ENCODE assay signal across 16 mouse cellular contexts in the genomic region with DNA sequence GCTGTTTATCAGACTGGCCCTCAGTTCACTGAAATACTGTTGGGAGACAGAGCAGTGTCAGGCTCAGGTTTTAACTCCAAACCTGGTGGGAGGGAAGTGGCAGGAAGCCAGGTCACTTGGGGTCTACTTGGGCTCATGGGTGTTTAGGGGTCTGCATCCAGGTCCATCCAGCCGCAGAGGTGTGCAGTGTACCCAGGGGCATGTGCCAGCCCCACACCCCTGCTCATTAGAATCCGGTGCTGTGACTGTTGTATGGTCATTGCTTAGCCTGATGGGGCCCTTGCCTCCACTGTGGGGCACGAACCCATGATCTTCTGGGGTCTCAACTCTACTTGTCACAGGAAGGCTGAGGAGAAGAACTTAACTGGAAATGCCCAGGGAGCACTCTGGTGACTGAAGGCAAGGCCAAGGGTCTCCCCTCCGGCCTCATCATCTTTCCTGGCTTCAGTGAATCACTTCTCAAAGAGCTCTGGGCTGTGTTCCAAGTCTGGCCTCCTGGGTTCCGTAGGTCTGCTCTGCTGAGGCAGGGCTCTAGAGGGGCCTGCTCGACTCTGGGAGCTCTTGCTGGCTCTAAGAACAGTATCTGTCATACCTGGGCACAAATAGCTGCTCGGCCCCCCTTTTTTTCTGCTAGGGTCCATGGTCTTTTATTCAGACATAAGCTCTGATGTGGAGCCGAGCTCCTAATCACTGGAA. TPM values are rescaled to one million over a fixed set of nuclear protein-coding genes. Genes with fewer than 3 reads are reported as not detected.
DNase-seq lines count a peak whose midpoint lies in the region; ATAC-seq and TF ChIP-seq lines count a peak whose summit lies in the region.
"Had no signal": no experiment of that assay in that cellular context is flagged by ENCODE, and none has a peak within 500 bp of the region (broad histone marks: within the 10 kb centered on the region; RNA-seq: fewer than 3 reads in every experiment).

No protein-coding gene starts in this region.

- H3K9ac ChIP-seq in forebrain, embryonic 14.5 days (ENCODE audit: low read length) = no peak overlapping the region
- H3K9ac ChIP-seq in forebrain, embryonic 12.5 days = no peak overlapping the region
- no peak overlapping the region for H3K9ac ChIP-seq in kidney, postnatal 0 days (ENCODE audit: low read depth, low read length)
- H3K9ac ChIP-seq: forebrain, postnatal 0 days; heart, embryonic 15.5 days; neural tube, embryonic 12.5 days had no signal

- no peak overlapping the region for H3K4me3 ChIP-seq in forebrain, embryonic 14.5 days (ENCODE audit: low read depth, low read length)
- H3K4me3 ChIP-seq in forebrain, embryonic 12.5 days (replicated peaks) = no peak overlapping the region
- H3K4me3 ChIP-seq in kidney, postnatal 0 days (replicated peaks; ENCODE audit: low read depth, low read length) = no peak overlapping the region
- H3K4me3 ChIP-seq: heart, embryonic 15.5 days; neural tube, embryonic 12.5 days had no signal

- no peaks in the 10 kb centered on the region for H3K4me1 ChIP-seq in forebrain, embryonic 14.5 days (ENCODE audit: control insufficient read depth, insufficient read depth, low read length)
- no peaks in the 10 kb centered on the region for H3K4me1 ChIP-seq in forebrain, embryonic 12.5 days
- H3K4me1 ChIP-seq in kidney, postnatal 0 days (replicated peaks; ENCODE audit: insufficient read depth, low read length) = no peaks in the 10 kb centered on the region
- H3K4me1 ChIP-seq: neural tube, embryonic 12.5 days had no signal

- DNase-seq in forebrain, embryonic 14.5 days (ENCODE audit: low spot score) = peak; percentile 65
- peak; percentile 46 for DNase-seq in kidney, postnatal 0 days (ENCODE audit: low spot score)
- DNase-seq in kidney, adult 8-10 months = no peak
- DNase-seq in Muller cell, postnatal 12 days (ENCODE audit: inconsistent ontology term) = peak; percentile 37
- DNase-seq in cerebellum, adult 9-10 months = peak; percentile 57
- DNase-seq in right cerebral cortex, adult 18-20 months = no peak
- DNase-seq: forebrain, postnatal 0 days; thymus, adult 18-20 months had no signal

- 67% methylated on average over 8 of the region's 8 CpGs for WGBS in forebrain, embryonic 14.5 days
- 84% methylated on average over 8 of the region's 8 CpGs for WGBS in forebrain, embryonic 12.5 days
- WGBS in kidney, postnatal 0 days = 63% methylated on average over 8 of the region's 8 CpGs

- TF ChIP-seq CTCF in kidney, postnatal 0 days (IDR thresholded peaks at IDR 0.05; ENCODE audit: low read depth) = no peak

- ATAC-seq in forebrain, embryonic 14.5 days = no peak
- no peak for ATAC-seq in forebrain, embryonic 12.5 days (ENCODE audit: low FRiP score)
- no peak for ATAC-seq in kidney, postnatal 0 days (replicated peaks; ENCODE audit: low FRiP score, low read depth)
- no peak for ATAC-seq in megakaryocyte, adult 5-6 weeks (ENCODE audit: poor library complexity, severe bottlenecking)
- ATAC-seq: forebrain, postnatal 0 days had no signal

- no peak overlapping the region for H3K27ac ChIP-seq in forebrain, embryonic 14.5 days (ENCODE audit: low read depth, low read length)
- no peak overlapping the region for H3K27ac ChIP-seq in forebrain, embryonic 12.5 days
- H3K27ac ChIP-seq in kidney, postnatal 0 days = no peak overlapping the region
- H3K27ac ChIP-seq: heart, embryonic 15.5 days; macrophage; neural tube, embryonic 12.5 days had no signal

- H3K4me2 ChIP-seq in forebrain, embryonic 14.5 days (ENCODE audit: low read length) = no peak overlapping the region
- no peak overlapping the region for H3K4me2 ChIP-seq in forebrain, embryonic 12.5 days
- H3K4me2 ChIP-seq in kidney, postnatal 0 days (ENCODE audit: low read length) = no peak overlapping the region
- H3K4me2 ChIP-seq: heart, embryonic 15.5 days; neural tube, embryonic 12.5 days had no signal

- H3K36me3 ChIP-seq in forebrain, embryonic 14.5 days (ENCODE audit: control insufficient read depth, insufficient read depth, low read length) = no peaks in the 10 kb centered on the region
- H3K36me3 ChIP-seq in forebrain, embryonic 12.5 days (replicated peaks) = no peaks in the 10 kb centered on the region
- H3K36me3 ChIP-seq in kidney, postnatal 0 days (ENCODE audit: insufficient read depth, low read length) = no peaks in the 10 kb centered on the region
- H3K36me3 ChIP-seq: heart, embryonic 15.5 days; neural tube, embryonic 12.5 days had no signal

- no peaks in the 10 kb centered on the region for H3K9me3 ChIP-seq in forebrain, embryonic 14.5 days (replicated peaks; ENCODE audit: control insufficient read depth, low read length)
- no peaks in the 10 kb centered on the region for H3K9me3 ChIP-seq in forebrain, embryonic 12.5 days
- H3K9me3 ChIP-seq in kidney, postnatal 0 days (replicated peaks; ENCODE audit: low read length) = no peaks in the 10 kb centered on the region
- H3K9me3 ChIP-seq: heart, embryonic 15.5 days; neural tube, embryonic 12.5 days had no signal

- H3K27me3 ChIP-seq in forebrain, embryonic 14.5 days (replicated peaks; ENCODE audit: control insufficient read depth, insufficient read depth, low read length) = no peaks in the 10 kb centered on the region
- no peaks in the 10 kb centered on the region for H3K27me3 ChIP-seq in forebrain, embryonic 12.5 days
- no peaks in the 10 kb centered on the region for H3K27me3 ChIP-seq in kidney, postnatal 0 days (ENCODE audit: insufficient read depth, low read length)
- H3K27me3 ChIP-seq: CH12.LX; heart, embryonic 15.5 days; neural tube, embryonic 12.5 days had no signal

RNA-seq across cellular contexts. Expression of a gene that starts 14.1 kb away (rescaled TPM):
- polyA plus RNA-seq in forebrain, embryonic 14.5 days (2014; fragmentation: Nextera tagmentation; extraction: Ambion mirVana) = not detected in 2 replicates
- polyA plus RNA-seq in forebrain, embryonic 12.5 days (2016; fragmentation: Nextera tagmentation; extraction: Ambion mirVana) = 0.32 TPM in 1 of 2 replicates, not detected in the other
- not detected in 2 replicates for polyA plus RNA-seq in kidney, postnatal 0 days (2015; fragmentation: Nextera tagmentation; extraction: Ambion mirVana)
- total RNA-seq in megakaryocyte, adult 5-6 weeks (2015) = not detected in 2 replicates
- total RNA-seq in megakaryocyte, adult 5-6 weeks (2017) = not detected in 2 replicates
- total RNA-seq: CH12.LX; forebrain, postnatal 0 days; layer of hippocampus, postnatal 10 days had no signal
- polyA plus RNA-seq: forebrain, postnatal 0 days; macrophage; small intestine, adult 2 months had no signal

RNA-seq across cellular contexts. Expression of a gene that starts 54.5 kb away (rescaled TPM):
- polyA plus RNA-seq in forebrain, embryonic 14.5 days (2014; fragmentation: Nextera tagmentation; extraction: Ambion mirVana) = 506 and 646 TPM in 2 replicates
- polyA plus RNA-seq in forebrain, embryonic 12.5 days (2016; fragmentation: Nextera tagmentation; extraction: Ambion mirVana) = 790 and 820 TPM in 2 replicates
- 901 and 905 TPM in 2 replicates for polyA plus RNA-seq in kidney, postnatal 0 days (2015; fragmentation: Nextera tagmentation; extraction: Ambion mirVana)
- 717 and 796 TPM in 2 replicates for total RNA-seq in megakaryocyte, adult 5-6 weeks (2015)
- 1,083 and 1,097 TPM in 2 replicates for total RNA-seq in megakaryocyte, adult 5-6 weeks (2017)

RNA-seq across cellular contexts. Expression of a gene that starts 59.0 kb away (rescaled TPM):
- polyA plus RNA-seq in forebrain, embryonic 14.5 days (2014; fragmentation: Nextera tagmentation; extraction: Ambion mirVana) = not detected in 2 replicates
- 0.32 TPM in 1 of 2 replicates, not detected in the other for polyA plus RNA-seq in forebrain, embryonic 12.5 days (2016; fragmentation: Nextera tagmentation; extraction: Ambion mirVana)
- not detected in 2 replicates for polyA plus RNA-seq in kidney, postnatal 0 days (2015; fragmentation: Nextera tagmentation; extraction: Ambion mirVana)
- not detected in 2 replicates for total RNA-seq in megakaryocyte, adult 5-6 weeks (2015)
- not detected in 2 replicates for total RNA-seq in megakaryocyte, adult 5-6 weeks (2017)
- total RNA-seq: CH12.LX had no signal
- polyA plus RNA-seq: forebrain, postnatal 0 days; heart, embryonic 15.5 days; macrophage; neural tube, embryonic 12.5 days; small intestine, adult 2 months had no signal

Comparison
In these comparisons a context has a peak if more than half of its experiments do, and no peak if none do; other contexts are left out.
1. DNase-seq: peak in forebrain, embryonic 14.5 days (single experiment), kidney, postnatal 0 days (single experiment), Muller cell, postnatal 12 days (single experiment) and cerebellum, adult 9-10 months (single experiment); none in kidney, adult 8-10 months (0 of 2) and right cerebral cortex, adult 18-20 months (single experiment).